Mouse (Mus musculus): ENCODE measurements around the gene Adgrb3.

Adgrb3 gene

GRCm38 (mm10) chr1:25355486-25355885 lies 474.0 kb downstream of the Adgrb3 start:
- CTCF ChIA-PET: no interaction called here
- POLR2A ChIA-PET: no interaction called here

GRCm38 (mm10) chr1:25344876-25345275 lies 484.6 kb downstream of the Adgrb3 start:
- ChIA-PET POLR2A (no interaction called here), CTCF (no interaction called here)

- ChIA-PET POLR2A (no interaction called here), CTCF (no interaction called here)
Measured at GRCm38 (mm10) chr1:25325406-25325805, 504.1 kb downstream of the Adgrb3 start.

- ChIA-PET POLR2A (no interaction called here), CTCF (no interaction called here)
Measured at GRCm38 (mm10) chr1:25317142-25317541, 512.4 kb downstream of the Adgrb3 start.

GRCm38 (mm10) chr1:25312344-25312743 lies 517.2 kb downstream of the Adgrb3 start:
- ChIA-PET POLR2A (no interaction called here), CTCF (no interaction called here)

GRCm38 (mm10) chr1:25310066-25310465 lies 519.4 kb downstream of the Adgrb3 start:
- ChIA-PET POLR2A (no interaction called here), CTCF (no interaction called here)

GRCm38 (mm10) chr1:25281471-25281870 lies 548.0 kb downstream of the Adgrb3 start:
- ChIA-PET POLR2A (no interaction called here), CTCF (no interaction called here)

- CTCF ChIA-PET: no interaction called here
- POLR2A ChIA-PET: no interaction called here
Measured at GRCm38 (mm10) chr1:25250562-25250961, 578.9 kb downstream of the Adgrb3 start.

- POLR2A ChIA-PET: no interaction called here
- CTCF ChIA-PET: no interaction called here
Measured at GRCm38 (mm10) chr1:25242436-25242835, 587.1 kb downstream of the Adgrb3 start.

- POLR2A ChIA-PET: interaction anchor here in 1 of 4 experiments (0.7 to 1.0 kb wide), 2 partner anchors 11 kb away, joined by 3 read pairs; no protein-coding TSS in a partner anchor
- CTCF ChIA-PET: interaction anchor here in 1 of 4 experiments (0.5 kb wide), 1 partner anchor 29 kb away, joined by 17 read pairs; no protein-coding TSS in a partner anchor
Measured at GRCm38 (mm10) chr1:25229245-25229750, 600.2 kb downstream of the Adgrb3 start.

GRCm38 (mm10) chr1:25228381-25229244 lies 600.9 kb downstream of the Adgrb3 start:
- ChIA-PET CTCF (interaction anchor here in 1 of 4 experiments (0.5 to 0.7 kb wide), 2 partner anchors 29 to 1479 kb away, joined by 3 to 17 read pairs; no protein-coding TSS in a partner anchor), POLR2A (interaction anchor here in 2 of 4 experiments (0.5 to 1.0 kb wide), 2 partner anchors 12 kb away, joined by 3 read pairs; no protein-coding TSS in a partner anchor)

- POLR2A ChIA-PET: no interaction called here
Measured at GRCm38 (mm10) chr1:25227880-25228279, 601.6 kb downstream of the Adgrb3 start.

GRCm38 (mm10) chr1:25204636-25205035 lies 624.9 kb downstream of the Adgrb3 start:
- CTCF ChIA-PET: no interaction called here
- POLR2A ChIA-PET: no interaction called here

More at GRCm38 (mm10) chr1:25227880-25228279, 601.6 kb downstream of the Adgrb3 start:
- CTCF ChIA-PET: no interaction called here

- ChIA-PET CTCF (no interaction called here), POLR2A (interaction anchor here in 1 of 4 experiments (0.7 kb wide), 1 partner anchor 139 kb away, joined by 9 read pairs; no protein-coding TSS in a partner anchor)
Measured at GRCm38 (mm10) chr1:25199392-25199791, 630.1 kb downstream of the Adgrb3 start.

GRCm38 (mm10) chr1:25191986-25192385 lies 637.5 kb downstream of the Adgrb3 start:
- ChIA-PET POLR2A (no interaction called here), CTCF (no interaction called here)

GRCm38 (mm10) chr1:25189261-25189660 lies 640.2 kb downstream of the Adgrb3 start:
- ChIA-PET POLR2A (no interaction called here), CTCF (no interaction called here)

GRCm38 (mm10) chr1:25185909-25186308 lies 643.6 kb downstream of the Adgrb3 start:
- ChIA-PET POLR2A (interaction anchor here in 1 of 4 experiments (0.6 kb wide), 1 partner anchor 68 kb away, joined by 5 read pairs; no protein-coding TSS in a partner anchor), CTCF (no interaction called here)

GRCm38 (mm10) chr1:25181881-25182280 lies 647.6 kb downstream of the Adgrb3 start:
- CTCF ChIA-PET: no interaction called here
- POLR2A ChIA-PET: no interaction called here

- CTCF ChIA-PET: no interaction called here
- POLR2A ChIA-PET: interaction anchor here in 1 of 4 experiments (0.6 kb wide), 1 partner anchor 305 kb away, joined by 5 read pairs; no protein-coding TSS in a partner anchor
Measured at GRCm38 (mm10) chr1:25180615-25181014, 648.9 kb downstream of the Adgrb3 start.

GRCm38 (mm10) chr1:25179860-25180582 lies 649.5 kb downstream of the Adgrb3 start:
- CTCF ChIA-PET: no interaction called here
- POLR2A ChIA-PET: interaction anchor here in 1 of 4 experiments (0.6 kb wide), 1 partner anchor 306 kb away, joined by 5 read pairs; no protein-coding TSS in a partner anchor

Measured in embryonic stem cell, embryonic (primary cell).